Mouse (Mus musculus): ENCODE measurements at regions not wholly inside any gene's neighbourhood (a gene's known extent, or its start where the extent isn't known, plus 50 kb on each side); places are given as distances from the start of the nearest gene placed in this dataset.

DNA sequence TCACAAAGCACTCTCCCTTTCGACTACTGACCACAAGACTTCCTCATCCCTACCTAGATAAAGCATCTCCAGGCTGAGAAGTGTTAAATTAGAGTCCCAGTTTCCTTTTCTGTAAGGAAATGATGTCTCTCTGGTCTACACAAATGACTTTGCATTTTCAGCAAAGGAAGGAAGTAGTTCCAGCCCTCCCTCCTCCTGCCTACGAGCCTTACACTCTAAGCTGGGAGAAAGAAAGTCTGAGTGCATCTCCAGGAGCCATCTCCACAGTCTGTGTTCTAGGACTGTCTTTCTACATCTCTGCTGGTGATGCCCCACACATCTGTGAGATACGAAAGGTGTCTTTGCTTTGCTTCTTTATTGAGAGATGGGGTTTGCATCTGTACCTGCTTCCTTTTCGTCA lies 251.1 kb upstream of the Prickle1 start:
- TF ChIP-seq POLR2A (IDR thresholded peaks at IDR 0.05; ENCODE audit: insufficient read depth, low read length) (no peak), CTCF (IDR thresholded peaks at IDR 0.05; ENCODE audit: low read depth, low read length) (no peak)
